Mouse (Mus musculus) urinary bladder, postnatal 4 days (tissue): ENCODE results near the gene Gse1.

Experiments
- DNase-seq, 2 experiments: peaks; one replicate each; pipeline ENCODE4 v3.0.0; 2021 to 2022; ENCODE audit warnings: low spot score in 2 of 2

Gse1 gene

DNA sequence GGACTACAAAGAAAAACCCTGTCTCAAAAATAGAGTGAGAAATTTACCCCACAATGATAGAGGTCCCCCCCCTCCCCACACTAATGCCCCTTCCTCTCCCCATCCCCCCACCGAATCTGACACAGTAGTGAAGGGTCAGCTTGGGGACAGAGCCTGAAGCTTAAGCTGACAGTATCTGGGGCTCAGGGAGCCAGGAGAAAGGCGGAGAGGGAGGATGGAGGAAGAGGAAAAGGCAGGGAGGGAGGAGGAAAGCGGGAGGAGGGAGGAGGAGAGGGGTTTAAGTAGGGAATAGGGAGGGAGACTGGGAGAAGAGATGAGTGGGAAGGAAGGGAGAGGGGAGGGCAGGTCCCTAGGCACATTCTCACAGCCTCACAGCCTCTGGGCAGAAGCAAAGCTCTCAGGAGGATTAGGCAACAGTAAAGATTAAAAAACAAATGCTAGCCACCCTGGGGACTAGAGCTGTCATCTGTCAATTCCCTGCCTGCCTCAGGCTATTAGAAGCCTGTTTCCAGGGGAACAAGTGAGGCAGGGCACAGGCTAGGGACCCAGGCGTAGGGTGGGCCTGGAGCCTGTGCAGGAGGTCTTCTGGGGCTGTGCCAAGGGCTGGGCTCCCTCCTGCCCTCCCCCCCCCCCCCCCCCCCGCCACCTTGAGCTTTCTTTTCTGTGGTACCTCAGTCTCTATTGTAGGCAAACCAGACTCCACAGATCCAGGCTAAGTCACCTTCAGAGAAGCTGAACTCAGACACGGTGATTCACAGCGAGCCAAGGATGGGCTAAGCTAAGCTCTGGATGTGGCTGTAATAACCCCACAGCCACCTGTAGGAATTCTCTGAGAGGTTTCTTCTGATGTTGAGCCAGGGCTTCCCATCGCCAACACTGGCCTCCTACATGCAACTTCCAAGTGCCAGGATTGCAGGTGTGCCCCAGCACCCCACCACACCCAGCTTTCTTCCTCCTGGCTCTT is 388.7 kb downstream of the Gse1 start:
- DNase-seq, result no peak

DNA sequence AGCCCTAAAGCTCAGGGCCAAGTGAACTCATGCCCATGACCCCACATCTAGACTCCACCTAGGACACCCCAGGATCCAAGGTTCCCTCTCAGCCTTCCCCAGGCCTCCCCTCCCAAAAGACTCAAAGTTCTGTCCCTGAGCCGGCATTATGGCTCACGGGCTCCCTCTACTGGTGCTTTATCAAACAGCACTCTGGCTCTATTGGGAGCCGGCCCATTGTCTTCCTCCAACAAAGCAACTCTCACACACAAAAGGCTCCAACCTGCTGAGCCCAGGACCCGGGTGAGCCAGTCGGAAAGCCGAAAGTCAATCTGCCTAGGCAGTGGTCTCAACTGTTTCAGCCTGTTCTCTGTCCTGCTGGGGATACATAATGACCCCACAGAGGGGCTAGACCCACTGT is 389.9 kb downstream of the Gse1 start:
- peak; percentile 49 to 80 for DNase-seq

- no peak for DNase-seq
Observed at GRCm38 (mm10) chr8:120619235-120620180, 391.3 kb downstream of the Gse1 start.

GRCm38 (mm10) chr8:120620441-120620840 is 392.2 kb downstream of the Gse1 start:
- DNase-seq, result no peak

- no peak for DNase-seq
Observed at GRCm38 (mm10) chr8:120622161-120622560, 393.9 kb downstream of the Gse1 start.

- no peak for DNase-seq
Observed at GRCm38 (mm10) chr8:120623608-120624007, 395.4 kb downstream of the Gse1 start.

GRCm38 (mm10) chr8:120626461-120626860 is 398.2 kb downstream of the Gse1 start:
- DNase-seq, result no peak

DNA sequence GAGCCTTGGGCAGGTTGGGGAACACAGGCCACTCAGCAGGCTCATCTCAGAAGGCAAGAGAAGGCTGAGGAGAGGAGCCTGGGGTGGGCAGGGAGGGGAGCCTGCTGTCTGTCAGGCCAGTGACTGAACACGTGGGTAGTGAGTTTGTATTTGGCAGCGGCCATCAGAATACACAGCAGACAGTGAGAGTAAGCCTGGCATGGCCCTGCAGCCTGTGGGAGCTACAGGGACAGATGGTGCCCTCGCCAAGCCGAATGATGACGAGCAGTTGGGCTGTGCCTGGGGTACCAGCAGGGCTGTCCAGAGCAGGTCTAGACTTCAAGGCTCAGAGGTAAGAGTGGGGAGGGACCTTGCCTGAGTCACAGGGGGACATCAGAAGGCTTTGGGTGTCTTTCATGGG is 399.0 kb downstream of the Gse1 start:
- DNase-seq, result no peak

GRCm38 (mm10) chr8:120630031-120630430 is 401.8 kb downstream of the Gse1 start:
- DNase-seq, result no peak

DNA sequence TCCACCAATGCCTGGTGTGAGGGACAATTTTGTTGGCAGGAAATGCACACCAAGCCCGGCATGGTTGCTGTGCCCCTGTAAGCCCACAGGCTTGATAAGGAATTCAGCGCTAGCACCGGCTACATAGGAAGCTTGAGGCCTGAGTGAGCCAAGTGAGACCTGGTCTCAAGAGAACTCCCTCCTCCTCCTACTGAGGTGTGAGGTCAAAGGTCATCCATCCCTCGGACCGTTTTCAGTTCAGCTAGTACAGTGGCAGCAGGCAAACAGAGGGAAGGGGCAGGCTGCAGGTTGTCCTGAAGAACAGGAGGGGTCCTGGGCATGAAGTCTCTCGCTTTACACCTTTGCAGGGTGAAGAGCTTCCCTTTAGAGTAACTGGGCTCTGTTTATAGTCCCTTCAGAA is 402.6 kb downstream of the Gse1 start:
- DNase-seq, result no peak
